ENCODE assay signal across 28 mouse cellular contexts in the genomic region with DNA sequence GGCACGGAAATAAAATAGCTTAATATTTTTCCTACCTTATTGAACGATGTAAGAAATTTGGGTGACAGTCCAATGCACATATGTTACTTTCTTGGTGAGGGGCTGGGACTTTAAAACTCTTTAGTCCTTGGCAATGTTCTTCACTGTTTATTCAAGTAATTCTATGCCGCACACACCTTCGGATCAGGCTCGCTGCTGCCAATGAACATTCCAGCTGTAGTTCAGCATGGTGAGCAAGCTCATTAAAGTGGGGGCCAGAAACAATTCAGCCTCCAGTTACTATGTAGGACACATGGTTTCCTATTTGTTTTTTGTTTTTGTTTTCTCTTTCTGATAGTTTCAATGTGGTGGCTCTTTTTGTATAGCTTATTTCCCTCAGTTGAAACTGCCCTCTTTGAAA.
"Had no signal": no experiment of that assay in that cellular context is flagged by ENCODE, and none has a peak within 500 bp of the region (broad histone marks: within the 10 kb centered on the region; RNA-seq: fewer than 3 reads in every experiment).

No protein-coding gene starts in this region.

- H3K4me2 ChIP-seq: embryonic facial prominence, embryonic 12.5 days; embryonic facial prominence, embryonic 13.5 days; embryonic facial prominence, embryonic 15.5 days; forebrain, embryonic 12.5 days; forebrain, embryonic 13.5 days; forebrain, embryonic 15.5 days had no signal

- H3K4me3 ChIP-seq: embryonic facial prominence, embryonic 10.5 days; embryonic facial prominence, embryonic 12.5 days; embryonic facial prominence, embryonic 13.5 days; embryonic facial prominence, embryonic 15.5 days; erythroblast, embryonic 14.5 days; forebrain, embryonic 10.5 days; forebrain, embryonic 12.5 days; forebrain, embryonic 13.5 days; forebrain, embryonic 15.5 days; gastrocnemius, adult 2 months had no signal

- H3K27me3 ChIP-seq: embryonic facial prominence, embryonic 12.5 days; embryonic facial prominence, embryonic 13.5 days; embryonic facial prominence, embryonic 15.5 days; forebrain, embryonic 12.5 days; forebrain, embryonic 13.5 days; forebrain, embryonic 15.5 days had no signal

- H3K27ac ChIP-seq: embryonic facial prominence, embryonic 10.5 days; embryonic facial prominence, embryonic 12.5 days; embryonic facial prominence, embryonic 13.5 days; embryonic facial prominence, embryonic 15.5 days; forebrain, embryonic 10.5 days; forebrain, embryonic 12.5 days; forebrain, embryonic 13.5 days; forebrain, embryonic 15.5 days; gastrocnemius, adult 2 months had no signal

- H3K9me3 ChIP-seq: embryonic facial prominence, embryonic 10.5 days; embryonic facial prominence, embryonic 12.5 days; embryonic facial prominence, embryonic 13.5 days; embryonic facial prominence, embryonic 15.5 days; forebrain, embryonic 10.5 days; forebrain, embryonic 12.5 days; forebrain, embryonic 13.5 days; forebrain, embryonic 15.5 days had no signal

- H3K9ac ChIP-seq: embryonic facial prominence, embryonic 12.5 days; embryonic facial prominence, embryonic 13.5 days; embryonic facial prominence, embryonic 15.5 days; forebrain, embryonic 12.5 days; forebrain, embryonic 13.5 days; forebrain, embryonic 15.5 days; forebrain, postnatal 0 days had no signal

- DNase-seq: cerebellum, adult 18-20 months; cerebellum, adult 2 months; cerebellum, adult 8-10 months; cerebellum, adult 9-10 months; cerebellum, adult 9-11 months; cerebellum, postnatal 10 days; cerebellum, postnatal 14 days; cerebellum, postnatal 25 days; cerebellum, postnatal 36 days; embryo, embryonic 11 days; forebrain, postnatal 0 days; gastrocnemius, adult 2 months; gastrocnemius, postnatal 10 days; gastrocnemius, postnatal 14 days; gastrocnemius, postnatal 25 days; gastrocnemius, postnatal 36 days; heart, adult 11 months had no signal

- ATAC-seq: forebrain, embryonic 13.5 days; forebrain, embryonic 14.5 days; forebrain, embryonic 15.5 days; forebrain, embryonic 16.5 days; forebrain, postnatal 0 days had no signal
